Mouse (Mus musculus): Measurements from ENCODE around the gene E130309D02Rik.

E130309D02Rik gene

DNA sequence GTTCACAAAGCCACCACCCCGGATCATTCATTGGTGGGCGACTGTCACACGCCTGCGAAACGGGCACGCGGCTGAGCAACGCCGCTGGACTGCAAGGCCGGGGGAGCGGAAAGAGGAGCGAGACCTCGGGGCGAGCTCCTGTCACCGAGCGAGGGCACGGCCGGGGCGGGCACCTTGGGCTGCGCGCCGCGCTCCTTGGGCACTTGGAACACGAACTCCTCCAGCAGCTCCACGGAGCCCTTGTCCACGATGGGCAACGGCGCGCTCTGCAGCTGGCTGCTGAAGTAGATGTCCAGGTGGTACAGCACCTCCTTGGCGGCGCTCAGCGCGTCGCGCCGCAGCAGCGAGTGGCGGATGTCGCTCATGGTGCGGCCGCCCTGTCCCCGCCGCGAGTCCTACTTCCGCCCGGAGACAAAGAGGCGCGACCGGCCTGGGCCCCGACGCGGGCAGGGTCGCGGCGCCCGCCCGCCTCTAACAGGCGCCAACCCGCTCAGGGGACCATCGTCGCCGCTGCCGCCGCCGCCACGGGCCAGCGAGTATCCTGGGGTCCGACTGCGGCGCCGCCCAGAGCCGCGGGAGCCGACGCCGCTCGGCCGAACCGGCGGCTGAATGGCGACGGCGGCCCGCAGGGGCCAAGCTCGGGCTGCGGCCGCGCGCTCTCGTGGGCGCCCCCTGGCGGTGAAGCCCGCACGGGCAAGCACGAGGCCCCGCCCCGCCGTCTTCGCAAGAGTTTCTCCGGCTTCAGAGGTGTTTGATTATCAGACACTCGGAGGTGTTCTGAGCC is at the start of gene E130309D02Rik:
TSS of gene E130309D02Rik (minus strand) at position 631 of the 784 bp plus-strand sequence.
- DNase-seq = peak; percentile 95 to 97

DNA sequence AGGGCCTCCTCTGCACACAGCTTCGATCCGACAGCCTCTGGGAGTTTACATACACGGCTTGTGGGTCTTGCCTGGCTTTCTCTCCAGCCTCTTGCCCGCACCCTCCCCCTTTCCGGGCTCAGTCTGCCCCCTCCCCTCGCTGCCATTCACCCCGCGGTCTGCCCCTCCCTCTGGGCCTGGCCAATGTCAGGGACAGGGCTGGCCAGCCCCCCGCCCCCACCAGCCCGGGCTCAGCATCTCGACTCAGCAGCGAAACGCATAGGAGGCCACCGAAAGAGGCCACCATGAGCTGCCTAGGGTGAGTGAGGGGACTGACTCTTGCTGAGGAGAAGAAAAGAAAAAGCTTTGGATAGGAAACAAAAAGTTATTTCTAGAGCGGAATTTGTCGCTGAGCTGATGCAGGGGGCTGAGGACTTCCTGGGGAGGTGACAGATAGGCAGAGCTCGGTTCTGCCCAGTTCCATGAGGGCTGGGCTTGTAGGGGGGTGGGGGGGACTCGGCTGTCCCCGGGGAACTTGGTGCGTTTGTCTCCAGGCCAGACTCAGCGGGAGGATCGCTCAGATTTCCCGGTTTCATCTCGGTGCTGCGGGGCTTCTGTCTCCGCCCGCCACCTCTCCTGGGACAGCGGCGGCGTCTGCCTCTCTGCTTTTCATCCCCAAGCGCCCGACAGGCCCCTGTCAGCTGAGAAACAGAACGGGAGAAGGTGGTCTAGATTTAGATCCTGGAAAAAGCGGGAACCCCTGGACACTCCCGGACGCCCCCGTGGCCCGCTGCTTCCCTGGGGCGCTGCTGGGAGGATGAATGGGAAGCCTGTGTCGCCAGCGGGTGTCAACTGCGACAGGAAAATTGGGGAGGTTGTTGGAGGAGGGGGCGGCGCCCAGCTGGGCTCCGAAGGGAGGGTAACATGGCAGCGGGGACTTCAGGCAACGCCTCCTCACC is 48.8 kb upstream of the E130309D02Rik start:
- DNase-seq = peak; percentile 26 to 61

DNA sequence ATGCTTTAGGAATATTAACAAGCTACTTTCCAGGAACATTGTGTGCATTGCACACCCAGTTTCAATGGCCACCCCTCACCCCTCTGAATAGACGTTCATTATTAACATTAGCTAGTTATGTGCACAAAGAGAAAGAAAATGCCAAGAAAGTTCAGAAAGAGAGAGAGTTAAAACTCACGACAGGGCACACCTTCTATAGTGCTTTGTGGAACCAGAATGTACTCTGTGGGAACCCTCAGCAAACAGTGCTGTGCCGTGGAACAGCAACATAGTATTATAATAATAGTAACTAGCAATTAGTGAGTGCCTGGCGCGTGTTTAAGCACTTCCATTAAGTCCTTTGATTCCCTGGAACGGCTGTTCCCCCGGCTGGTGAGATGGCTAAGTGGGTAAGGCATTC is 46.3 kb upstream of the E130309D02Rik start:
- DNase-seq = no peak

DNA sequence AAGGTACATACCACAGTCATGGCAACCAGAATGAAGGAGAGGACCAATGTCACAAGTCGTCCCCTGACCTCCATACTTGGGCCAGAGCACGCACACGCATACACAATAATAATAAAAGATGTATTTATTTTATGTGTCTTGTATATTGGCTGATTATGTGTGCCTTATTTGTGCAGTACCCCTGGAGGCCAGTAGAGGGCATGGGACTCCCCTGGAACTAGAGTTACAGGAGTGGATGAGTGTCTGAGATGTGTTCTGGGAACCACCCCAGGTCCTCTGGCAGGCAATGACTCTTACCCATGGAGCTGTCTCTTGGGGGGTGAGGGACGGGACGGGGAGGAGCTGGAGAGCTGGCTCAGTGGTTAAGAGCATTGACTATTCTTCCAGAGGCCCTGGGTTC is 44.8 kb upstream of the E130309D02Rik start:
- DNase-seq = peak in 1 of 2 experiments; percentile 30

DNA sequence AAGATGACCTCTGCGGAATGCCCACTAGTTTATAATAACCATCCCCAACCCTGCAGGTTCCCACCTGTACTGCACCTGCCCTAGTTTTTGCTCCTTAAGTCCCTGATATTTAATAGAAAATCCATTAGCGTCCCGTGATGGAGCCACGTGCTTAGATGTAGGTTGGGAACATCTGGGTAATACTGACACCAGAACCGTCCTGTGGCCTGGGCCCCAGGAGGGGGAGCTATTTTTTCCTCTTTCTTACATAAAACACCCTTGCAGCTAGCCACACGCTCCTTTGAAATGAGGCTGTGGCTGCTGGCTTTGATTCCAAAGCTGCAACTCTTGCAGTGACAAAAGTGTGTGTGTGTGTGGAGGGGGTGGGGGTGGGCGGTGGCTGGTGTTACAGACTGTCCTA is 44.1 kb upstream of the E130309D02Rik start:
- DNase-seq = no peak

DNA sequence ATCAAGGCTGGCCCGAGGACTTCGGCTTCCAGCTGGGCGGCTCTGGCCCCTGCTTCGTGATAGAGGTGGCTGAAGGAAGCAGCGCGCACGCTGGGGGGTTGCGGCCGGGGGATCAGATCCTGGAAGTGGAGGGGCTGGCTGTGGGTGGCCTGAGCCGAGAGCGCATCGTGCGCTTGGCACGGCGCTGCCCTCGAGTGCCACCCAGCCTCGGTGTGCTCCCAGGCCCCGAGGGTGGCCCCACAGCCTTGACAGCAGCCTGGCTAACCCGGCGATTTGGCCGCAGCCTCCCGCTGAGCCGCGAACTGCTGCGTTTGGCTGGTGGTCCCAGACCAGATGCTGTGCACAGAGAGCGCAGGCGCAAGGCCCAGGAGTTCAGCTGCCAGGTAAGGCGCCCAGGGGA is 42.4 kb upstream of the E130309D02Rik start:
- DNase-seq = peak in 1 of 2 experiments; percentile 20

DNA sequence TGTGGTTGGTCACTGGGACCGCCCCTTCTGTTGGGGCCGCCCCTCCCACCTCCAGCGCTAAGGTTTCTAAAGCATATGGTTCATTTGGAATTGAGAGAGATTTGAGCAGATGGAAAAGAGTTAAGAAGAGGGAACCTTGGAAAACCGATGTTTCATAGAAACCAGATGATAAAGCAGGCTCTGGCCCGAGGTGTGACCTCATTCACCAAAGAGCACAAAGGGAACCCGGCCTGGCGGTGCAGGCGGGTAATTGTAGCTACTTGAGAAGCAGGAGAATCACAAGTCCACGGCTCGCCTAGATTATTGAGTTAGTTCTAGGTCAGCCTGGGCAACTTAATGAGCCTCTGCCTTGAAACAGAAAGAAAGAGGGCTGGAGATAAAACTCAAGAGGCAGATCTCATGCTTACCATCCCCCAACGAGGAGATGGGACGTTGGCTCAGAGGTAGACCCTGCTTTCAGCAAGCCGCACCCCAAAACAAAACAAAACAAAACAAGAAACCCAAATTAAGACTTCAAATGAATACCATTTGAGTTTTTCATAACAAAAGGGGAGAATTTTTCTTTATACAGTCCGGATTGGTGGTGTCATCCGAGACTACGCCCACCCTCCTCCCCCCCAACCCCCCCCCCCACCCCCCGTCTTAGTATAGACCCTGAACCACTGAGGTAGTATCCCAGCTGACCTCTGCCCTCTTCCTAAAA is 41.7 kb upstream of the E130309D02Rik start, which contains the start of gene Grid2ip:
TSS of gene Grid2ip (plus strand) at position 653 of the 703 bp plus-strand sequence.
- DNase-seq = no peak

DNA sequence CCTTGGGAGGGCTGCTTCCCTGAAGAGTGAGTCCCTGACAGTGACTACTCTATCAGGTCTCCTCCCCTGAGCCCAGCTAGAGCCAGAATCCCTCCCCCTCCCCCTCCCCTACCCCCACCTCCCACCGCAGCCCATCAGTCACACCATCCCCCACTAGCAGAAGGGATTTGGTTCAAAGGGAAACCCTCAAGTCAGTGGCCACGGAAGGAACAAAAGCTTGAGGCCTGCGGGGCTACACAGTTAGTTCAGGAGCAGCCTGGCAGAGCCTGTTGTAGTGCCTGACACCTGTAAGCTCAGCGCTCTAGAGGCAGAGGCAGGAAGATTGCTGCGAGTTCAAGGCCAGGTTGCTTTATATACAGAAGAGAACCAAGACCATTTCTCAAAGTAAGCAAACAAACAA is 40.9 kb upstream of the E130309D02Rik start:
- no peak for DNase-seq

DNA sequence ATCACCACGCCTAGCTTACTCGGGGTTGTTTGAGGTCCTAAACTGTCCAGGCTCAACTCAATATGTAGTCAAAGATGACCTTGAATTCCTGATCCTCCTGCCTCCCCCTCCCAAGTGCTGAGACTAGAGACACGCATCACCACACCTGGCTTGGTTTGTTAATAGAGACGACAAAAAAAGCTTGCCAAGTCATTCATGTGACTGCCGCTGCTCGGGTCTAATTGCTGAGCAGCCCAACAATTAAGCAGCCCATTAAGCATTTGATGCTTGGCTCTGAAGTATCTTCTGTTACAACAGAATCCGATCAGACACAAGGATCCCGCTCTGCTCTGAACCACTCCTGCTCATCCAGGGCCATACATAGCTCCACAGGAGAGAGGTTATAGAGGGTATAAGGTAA is 31.2 kb upstream of the E130309D02Rik start:
- no peak for DNase-seq

DNA sequence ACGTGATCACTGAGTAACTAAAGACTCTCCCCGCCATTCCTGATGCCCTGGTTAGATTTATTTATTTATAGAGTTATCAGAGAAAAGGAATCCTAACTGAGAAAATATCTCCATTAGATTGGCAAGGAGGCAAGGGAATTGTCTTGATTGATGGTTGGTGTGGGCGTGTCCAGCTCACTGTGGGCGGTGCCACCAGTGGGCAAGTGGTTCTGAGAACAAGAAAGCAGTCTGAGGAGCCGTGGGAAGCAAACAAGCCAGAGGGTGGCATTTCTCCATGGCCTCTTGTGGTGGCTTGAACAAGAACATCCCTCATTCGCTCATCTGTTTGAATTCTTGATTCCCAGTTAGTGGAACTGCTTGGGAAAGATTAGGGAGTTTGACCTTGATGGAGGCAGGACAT is 24.4 kb upstream of the E130309D02Rik start:
- DNase-seq = no peak

DNA sequence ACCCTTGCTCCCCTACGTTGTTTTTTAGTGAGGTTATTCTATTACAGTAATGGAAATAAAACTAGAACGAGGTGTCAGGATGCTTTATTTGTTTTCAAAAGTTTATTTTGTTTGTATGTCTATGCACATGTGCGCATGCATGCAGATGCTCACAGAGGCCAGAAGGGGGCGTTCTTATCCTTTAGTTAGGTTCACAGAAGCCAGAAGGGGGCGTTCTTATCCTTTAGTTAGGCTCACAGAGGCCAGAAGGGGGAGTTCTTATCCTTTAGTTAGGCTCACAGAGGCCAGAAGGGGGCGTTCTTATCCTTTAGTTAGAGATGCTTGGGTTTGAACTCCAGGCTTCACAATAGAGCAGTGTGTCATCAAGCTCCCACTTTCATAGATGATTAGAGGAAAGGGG is 21.4 kb upstream of the E130309D02Rik start:
- no peak for DNase-seq

DNA sequence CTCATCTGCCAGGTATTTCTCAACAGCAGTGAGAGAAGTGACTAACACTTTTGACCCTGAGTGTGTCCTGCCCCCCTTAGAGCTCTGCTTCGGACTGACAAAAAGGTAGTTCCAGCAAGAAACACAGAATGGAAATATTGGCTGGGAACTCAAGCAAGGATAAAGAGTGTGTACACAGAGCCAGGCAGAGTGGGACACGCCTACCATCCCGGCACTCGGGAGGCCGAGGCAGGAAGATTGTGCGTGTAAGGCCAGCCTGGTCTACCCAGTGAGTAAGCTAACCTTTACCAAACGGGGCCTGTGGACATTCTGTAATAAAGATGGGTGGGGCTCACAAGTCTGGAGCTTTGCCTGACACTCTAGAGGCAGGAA is 19.9 kb upstream of the E130309D02Rik start:
- DNase-seq = no peak

DNA sequence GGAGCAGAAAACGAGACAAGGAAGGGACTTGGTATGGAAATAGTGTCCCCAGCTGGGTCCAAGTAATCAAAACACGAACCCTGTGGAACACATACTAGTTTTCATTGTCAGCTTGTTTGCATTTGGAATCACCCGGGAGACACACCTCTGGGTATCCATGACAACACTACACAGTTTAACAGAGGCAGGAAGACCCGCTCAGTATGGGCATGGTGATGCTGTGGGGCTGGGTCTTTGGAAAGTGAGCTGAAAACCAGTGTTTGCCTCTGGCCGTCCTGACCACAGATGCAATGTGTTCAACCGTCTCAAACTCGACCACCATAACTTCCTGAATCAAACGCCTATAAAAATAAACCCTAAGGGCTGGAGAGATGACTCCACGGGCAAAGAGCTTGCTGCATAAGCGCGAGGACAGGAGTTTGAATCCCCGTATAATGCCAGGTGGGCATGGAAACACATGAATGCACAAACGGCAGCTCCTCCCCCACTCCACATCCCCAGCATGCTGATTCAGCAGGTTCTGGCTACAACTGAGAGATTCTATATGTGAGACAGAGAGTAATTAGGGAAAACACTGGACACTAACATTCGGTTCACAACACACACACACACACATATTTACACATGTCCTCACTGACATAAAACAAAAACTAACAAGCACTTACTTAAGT is 19.4 kb upstream of the E130309D02Rik start:
- no peak for DNase-seq

DNA sequence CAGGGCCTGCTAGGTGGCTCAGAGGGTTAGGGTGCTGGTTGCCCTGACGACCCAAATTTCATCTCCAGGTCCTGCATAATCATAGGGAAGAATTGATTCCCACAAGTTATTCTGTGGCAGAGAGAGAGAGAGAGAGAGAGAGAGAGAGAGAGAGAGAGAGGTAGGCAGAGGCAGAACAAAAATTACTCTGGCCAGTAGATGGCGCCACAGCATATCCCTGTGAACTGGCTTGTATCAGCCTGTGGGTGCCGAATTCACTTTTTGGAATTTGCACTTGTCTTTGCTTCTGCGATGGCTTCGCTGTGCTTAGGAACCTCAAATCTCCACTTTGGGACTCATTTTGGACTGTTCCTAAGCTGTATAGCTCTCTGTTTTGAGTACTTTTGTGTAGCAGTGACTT is 18.7 kb upstream of the E130309D02Rik start:
- peak; percentile 81 to 89 for DNase-seq

DNA sequence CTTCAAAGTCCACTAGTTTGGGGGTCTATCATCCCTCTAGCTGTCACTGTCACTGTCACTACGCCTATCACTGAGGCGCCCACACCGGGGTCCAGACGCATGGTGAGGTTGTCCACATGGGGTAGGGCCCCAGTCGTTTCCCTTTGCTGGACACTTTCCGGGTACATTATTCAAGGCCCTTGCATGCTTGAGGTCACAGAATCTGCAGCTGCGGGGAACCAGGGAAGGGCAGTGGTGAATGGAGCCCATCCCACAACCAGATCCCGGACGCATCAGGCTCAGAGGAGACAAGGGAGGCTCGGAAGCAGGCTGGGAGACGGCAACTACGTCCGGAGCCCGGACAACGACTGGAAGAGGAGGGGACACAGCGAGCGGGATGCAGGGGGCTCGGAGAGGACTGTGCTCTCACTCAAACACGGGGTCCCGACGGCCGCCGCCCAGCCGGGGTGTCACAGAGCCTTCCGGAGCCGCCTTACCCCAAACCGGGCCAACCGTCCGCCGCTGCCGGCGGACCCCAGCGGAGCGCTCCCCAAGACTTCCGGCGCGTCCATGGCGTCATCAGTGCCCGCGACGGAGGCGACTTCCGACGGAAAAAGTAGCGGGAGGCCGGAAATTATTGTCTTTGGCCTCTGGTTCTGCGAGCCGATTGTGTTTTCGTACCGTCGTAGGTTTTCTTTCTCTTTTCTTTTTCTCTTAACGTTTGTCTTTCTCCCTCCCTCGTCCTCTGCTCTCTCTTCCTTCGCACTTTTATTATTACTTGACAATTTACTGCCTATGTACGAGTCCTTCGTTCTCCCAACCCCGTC is 13.7 kb upstream of the E130309D02Rik start, which contains the start of gene Zdhhc4:
TSS of gene Zdhhc4 (minus strand) at position 567 of the 806 bp plus-strand sequence.
- DNase-seq = peak; percentile 95 to 97

DNA sequence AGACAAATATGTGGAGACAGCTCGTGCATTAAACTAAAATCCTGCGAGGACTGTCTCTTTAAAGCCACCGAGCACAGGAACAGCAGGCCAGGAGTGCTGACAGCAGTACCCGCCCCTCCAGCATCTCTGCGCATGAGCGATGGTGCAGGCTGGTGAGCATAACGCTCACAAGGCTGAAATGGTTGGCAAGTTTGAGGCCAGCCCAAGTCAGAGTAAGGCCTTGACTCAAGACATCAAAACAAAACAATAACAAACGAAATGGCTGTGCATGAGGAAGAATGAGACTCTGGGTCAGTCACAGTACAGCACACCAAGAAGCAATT is 2.1 kb upstream of the E130309D02Rik start:
- no peak for DNase-seq

DNA sequence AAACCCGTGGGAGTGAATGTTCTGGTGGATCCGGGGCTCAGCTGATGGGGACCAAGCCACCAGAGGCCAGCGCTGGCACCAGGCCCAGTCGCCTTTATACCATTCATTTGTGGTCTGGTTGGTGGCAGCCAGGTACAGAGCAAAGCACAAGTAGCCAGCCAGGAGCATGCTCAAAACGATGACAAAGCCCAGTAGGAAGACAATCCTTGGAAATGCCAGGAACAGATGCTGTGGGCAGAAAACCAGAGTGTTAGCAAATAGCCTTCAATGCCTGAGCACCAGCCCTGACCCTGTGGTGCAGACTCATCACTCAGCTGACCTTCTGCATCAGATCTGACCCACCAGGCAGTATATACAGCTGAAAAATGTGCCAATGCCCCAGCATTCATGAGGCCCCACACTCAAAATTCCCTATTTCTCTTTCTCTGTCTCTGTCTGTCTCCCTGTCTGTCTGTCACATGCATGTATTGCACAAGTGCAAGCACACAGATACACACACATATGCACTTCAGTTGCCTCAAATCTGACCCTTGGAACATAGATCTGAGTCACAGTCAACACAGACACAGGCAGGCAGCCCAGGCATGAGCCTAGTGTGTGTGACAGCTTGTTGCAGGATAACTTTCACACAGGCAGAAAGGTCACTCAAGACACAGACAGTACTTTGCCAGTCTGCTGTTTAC is 1.6 kb upstream of the E130309D02Rik start:
- DNase-seq = peak; percentile 41 to 61

DNA sequence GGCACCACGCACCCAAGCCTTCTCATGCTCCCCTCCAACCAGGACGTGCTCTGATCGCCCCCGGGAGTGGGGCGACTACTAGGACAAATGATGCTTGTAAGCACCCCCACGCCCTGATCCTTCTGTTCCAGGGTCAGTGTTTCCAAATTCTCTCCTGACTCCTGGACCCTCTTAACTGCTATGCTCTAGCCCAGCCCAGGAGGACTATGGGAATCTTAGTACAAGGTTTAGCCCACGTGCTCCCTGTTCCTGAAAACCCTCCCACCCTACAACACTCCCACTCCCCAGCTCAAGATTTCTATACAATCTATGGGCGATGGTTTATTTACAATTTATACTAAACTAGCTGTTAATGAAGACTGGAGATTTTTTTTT is 341 bp upstream of the E130309D02Rik start:
- DNase-seq = no peak

DNA sequence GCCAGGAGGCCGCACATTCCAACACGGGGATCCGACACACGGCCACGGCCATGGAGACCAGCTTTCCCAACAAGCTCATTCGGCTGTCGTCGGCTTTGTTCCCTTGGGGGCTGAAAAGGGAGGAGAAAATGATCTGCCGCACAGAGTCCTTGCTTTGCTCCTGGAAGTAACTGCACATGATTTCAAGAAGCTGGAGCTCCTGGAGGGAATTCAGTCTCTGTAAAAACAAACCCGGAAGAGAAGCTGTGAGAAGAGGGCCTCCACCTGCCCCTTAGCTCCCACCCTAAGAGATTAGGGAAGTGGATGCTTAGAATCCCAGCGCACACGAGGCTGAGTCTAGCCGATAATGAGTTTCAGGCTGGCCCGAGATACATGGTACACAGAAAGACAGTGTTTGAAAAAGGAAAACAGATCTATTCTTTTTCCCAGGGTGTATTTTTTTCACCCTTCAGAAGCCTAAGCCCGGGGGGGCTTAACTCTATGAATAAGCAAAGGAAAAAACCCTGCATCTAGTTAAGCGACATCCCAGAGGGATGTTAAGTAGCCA is 904 bp downstream of the E130309D02Rik start:
- DNase-seq = no peak

DNA sequence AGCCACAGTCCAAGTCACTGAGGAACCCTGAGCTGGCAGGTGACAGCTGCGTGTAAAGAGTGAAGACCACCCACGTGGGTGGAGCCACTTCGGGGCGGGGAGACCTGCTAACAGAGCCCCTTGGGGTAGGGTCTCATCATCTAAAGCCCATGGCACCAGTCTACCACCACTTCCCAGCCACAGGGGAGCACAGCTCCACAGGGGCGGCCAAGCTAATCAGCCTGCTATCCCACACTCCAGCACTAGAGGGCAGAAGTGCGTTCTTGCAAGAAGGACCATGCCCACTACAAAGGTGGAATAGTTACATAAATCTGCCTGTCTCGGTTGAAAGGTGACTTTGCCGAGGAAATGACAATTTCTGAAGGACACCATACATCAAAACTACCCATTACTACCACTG is 3.3 kb downstream of the E130309D02Rik start:
- peak; percentile 82 to 90 for DNase-seq

DNA sequence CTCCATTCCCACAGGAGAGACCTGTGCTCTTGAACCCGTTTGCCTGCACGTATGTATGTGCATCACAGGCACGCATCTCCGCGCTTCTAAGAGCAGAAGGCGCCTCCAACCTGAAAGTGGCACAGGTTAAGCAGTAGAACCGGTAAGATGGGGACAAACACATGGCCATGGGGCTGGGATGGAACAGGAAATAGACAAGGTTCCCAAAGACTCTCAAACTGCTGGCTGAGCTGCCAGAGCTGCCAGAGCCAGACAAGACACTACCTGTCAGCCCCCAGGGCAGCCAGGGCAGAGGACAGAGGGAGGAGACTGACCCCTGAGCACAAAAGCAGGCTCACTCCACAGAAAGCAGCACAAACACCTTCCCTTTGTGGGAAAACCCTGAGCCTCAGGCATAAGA is 5.2 kb downstream of the E130309D02Rik start:
- no peak for DNase-seq
